Mouse (Mus musculus) bone marrow macrophage, adult 2 months (primary cell): ENCODE measurements around the gene Mttp.

Experiments
- CTCF ChIP-seq: IDR thresholded peaks from 2 replicates; pipeline ENCODE4 v1.5.1; 2012; ENCODE audit warnings: low read depth, mild to moderate bottlenecking, low read length, moderate library complexity
- POLR2A ChIP-seq: IDR thresholded peaks from 2 replicates; pipeline ENCODE4 v1.6.1; 2012; ENCODE audit warnings: mild to moderate bottlenecking, low read depth, low read length, borderline replicate concordance

DNA sequence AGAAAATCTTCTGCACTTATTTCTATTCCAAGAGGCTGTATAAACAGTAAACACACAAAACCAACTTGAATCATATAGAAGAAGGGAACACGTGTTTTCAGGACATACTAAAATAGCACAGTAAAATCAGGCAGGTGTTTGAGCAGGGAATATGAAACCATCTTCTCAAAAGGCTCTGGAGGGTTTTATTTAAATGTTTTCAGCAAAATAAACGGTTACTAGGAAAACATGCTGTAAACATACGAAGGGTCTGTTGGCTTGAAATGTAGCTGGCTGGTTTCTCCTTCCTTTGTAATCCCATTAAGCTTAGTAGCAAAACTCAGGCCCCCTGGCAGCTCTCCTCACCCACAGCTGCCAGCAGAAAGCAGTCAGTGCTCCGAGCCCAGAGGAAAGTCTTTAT, 86.5 kb downstream of the Mttp start:
- TF ChIP-seq CTCF (no peak), POLR2A (no peak)
